Mouse (Mus musculus): ENCODE data around the gene Commd6.

Gene Commd6

DNA sequence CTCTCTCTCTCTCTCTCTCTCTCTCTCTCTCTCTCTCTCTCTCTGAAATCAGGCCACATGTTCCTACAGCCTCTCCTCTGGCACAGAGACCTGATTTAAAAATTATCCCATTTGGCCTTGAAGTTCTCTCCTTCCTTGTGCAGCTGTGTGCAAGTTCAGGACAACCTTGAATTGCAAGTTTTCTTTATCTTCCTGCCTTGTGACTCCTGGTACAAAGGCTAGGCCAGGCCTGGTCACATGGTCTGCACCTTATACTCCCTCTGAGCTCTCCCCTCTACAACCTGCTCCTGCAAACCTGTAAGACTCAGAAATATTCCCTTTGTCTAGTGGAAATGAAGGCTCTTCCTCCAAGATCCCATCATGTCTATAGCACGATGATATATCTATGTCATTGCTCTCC, 4.5 kb upstream of the Commd6 start:
- no peak for DNase-seq (ENCODE audit: low read depth, low spot score)
- Histone ChIP-seq H3K27me3 (ENCODE audit: control insufficient read depth, insufficient read depth, low read length, poor library complexity, severe bottlenecking) (no peaks in the 10 kb centered on the region), H3K36me3 (ENCODE audit: control insufficient read depth, insufficient read depth, low read length, poor library complexity, severe bottlenecking) (no peaks in the 10 kb centered on the region)

DNA sequence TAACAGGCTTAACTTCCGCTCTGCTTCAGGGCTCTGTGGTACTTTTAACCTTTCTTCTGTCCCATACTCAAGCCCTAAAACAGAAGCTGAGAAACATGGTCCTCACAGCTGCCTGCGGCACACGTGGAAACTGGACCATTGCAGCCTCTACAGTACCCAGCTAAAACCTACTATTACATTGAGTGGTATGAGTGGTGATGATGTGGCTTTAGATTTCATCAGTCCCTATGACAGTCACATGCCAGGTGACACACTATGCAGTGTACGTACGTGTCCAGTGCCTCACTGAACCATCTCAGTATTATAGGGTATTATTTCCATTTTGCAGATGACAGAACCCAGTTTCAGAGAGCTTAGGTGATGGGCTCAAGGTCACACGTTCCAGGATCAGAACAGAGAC, 3.1 kb downstream of the Commd6 start:
- no peak for DNase-seq (ENCODE audit: low read depth, low spot score)
- Histone ChIP-seq H3K36me3 (ENCODE audit: control insufficient read depth, insufficient read depth, low read length, poor library complexity, severe bottlenecking) (peaks cover 8% of the 10 kb centered on the region; the same call in 1 of the 2 replicates), H3K27me3 (ENCODE audit: control insufficient read depth, insufficient read depth, low read length, poor library complexity, severe bottlenecking) (no peaks in the 10 kb centered on the region)

- H3K36me3 ChIP-seq (ENCODE audit: control insufficient read depth, insufficient read depth, low read length, poor library complexity, severe bottlenecking) = peaks cover 10% of the 10 kb centered on the region; the same call in 1 of the 2 replicates
- no peak for DNase-seq (ENCODE audit: low read depth, low spot score)
- H3K27me3 ChIP-seq (ENCODE audit: control insufficient read depth, insufficient read depth, low read length, poor library complexity, severe bottlenecking) = no peaks in the 10 kb centered on the region
These were observed 4.7 kb downstream of the Commd6 start for GRCm38 (mm10) chr14:101635765-101636164.

- DNase-seq (ENCODE audit: low read depth, low spot score) = no peak
- H3K36me3 ChIP-seq (ENCODE audit: control insufficient read depth, insufficient read depth, low read length, poor library complexity, severe bottlenecking) = peaks cover 10% of the 10 kb centered on the region; the same call in 1 of the 2 replicates
- H3K27me3 ChIP-seq (ENCODE audit: control insufficient read depth, insufficient read depth, low read length, poor library complexity, severe bottlenecking) = no peaks in the 10 kb centered on the region
These were observed 9.9 kb downstream of the Commd6 start for GRCm38 (mm10) chr14:101630548-101630947.

GRCm38 (mm10) chr14:101617680-101618079, 22.8 kb downstream of the Commd6 start:
- DNase-seq (ENCODE audit: low read depth, low spot score) = peak; percentile 31
- Histone ChIP-seq H3K36me3 (ENCODE audit: control insufficient read depth, insufficient read depth, low read length, poor library complexity, severe bottlenecking) (no peaks in the 10 kb centered on the region), H3K27me3 (ENCODE audit: control insufficient read depth, insufficient read depth, low read length, poor library complexity, severe bottlenecking) (no peaks in the 10 kb centered on the region)

DNA sequence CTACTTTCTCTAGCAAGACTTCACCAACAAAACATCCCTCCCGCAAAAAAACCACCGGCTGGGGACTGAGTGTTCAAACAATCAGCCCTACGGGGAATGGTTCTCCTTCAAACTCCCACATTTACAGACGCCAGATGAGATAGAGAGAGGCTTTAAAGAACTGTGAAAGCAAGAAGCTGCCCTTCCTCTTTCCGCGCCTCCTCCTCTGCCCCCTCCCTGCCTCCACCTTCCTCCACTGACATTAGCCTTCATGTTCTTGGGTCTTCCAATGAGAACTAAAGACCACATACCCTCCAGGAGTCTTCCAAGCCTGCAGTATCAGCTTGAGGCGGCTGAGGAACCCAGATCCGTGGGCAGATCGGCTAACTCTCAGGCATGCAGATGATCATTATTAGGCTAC, 24.3 kb downstream of the Commd6 start:
- Histone ChIP-seq H3K27me3 (ENCODE audit: control insufficient read depth, insufficient read depth, low read length, poor library complexity, severe bottlenecking) (no peaks in the 10 kb centered on the region), H3K36me3 (ENCODE audit: control insufficient read depth, insufficient read depth, low read length, poor library complexity, severe bottlenecking) (no peaks in the 10 kb centered on the region)
- no peak for DNase-seq (ENCODE audit: low read depth, low spot score)

GRCm38 (mm10) chr14:101613206-101613605, 27.3 kb downstream of the Commd6 start:
- no peak for DNase-seq (ENCODE audit: low read depth, low spot score)
- Histone ChIP-seq H3K36me3 (ENCODE audit: control insufficient read depth, insufficient read depth, low read length, poor library complexity, severe bottlenecking) (no peaks in the 10 kb centered on the region), H3K27me3 (ENCODE audit: control insufficient read depth, insufficient read depth, low read length, poor library complexity, severe bottlenecking) (no peaks in the 10 kb centered on the region)

- H3K27me3 ChIP-seq (ENCODE audit: control insufficient read depth, insufficient read depth, low read length, poor library complexity, severe bottlenecking) = peaks cover 2% of the 10 kb centered on the region; the same call in 1 of the 2 replicates
- no peak for DNase-seq (ENCODE audit: low read depth, low spot score)
These were observed 29.8 kb downstream of the Commd6 start for GRCm38 (mm10) chr14:101610701-101611100.

GRCm38 (mm10) chr14:101608519-101609368, 31.7 kb downstream of the Commd6 start, which contains the start of gene Tbc1d4:
Gene Tbc1d4, minus strand, starts transcription at chr14:101609191.
- peak; percentile 57 for DNase-seq (ENCODE audit: low read depth, low spot score)
- H3K36me3 ChIP-seq (ENCODE audit: control insufficient read depth, insufficient read depth, low read length, poor library complexity, severe bottlenecking) = no peaks in the 10 kb centered on the region
- H3K27me3 ChIP-seq (ENCODE audit: control insufficient read depth, insufficient read depth, low read length, poor library complexity, severe bottlenecking) = peaks cover 2% of the 10 kb centered on the region; the same call in 1 of the 2 replicates

More at GRCm38 (mm10) chr14:101610701-101611100, 29.8 kb downstream of the Commd6 start:
- no peaks in the 10 kb centered on the region for H3K36me3 ChIP-seq (ENCODE audit: control insufficient read depth, insufficient read depth, low read length, poor library complexity, severe bottlenecking)

DNA sequence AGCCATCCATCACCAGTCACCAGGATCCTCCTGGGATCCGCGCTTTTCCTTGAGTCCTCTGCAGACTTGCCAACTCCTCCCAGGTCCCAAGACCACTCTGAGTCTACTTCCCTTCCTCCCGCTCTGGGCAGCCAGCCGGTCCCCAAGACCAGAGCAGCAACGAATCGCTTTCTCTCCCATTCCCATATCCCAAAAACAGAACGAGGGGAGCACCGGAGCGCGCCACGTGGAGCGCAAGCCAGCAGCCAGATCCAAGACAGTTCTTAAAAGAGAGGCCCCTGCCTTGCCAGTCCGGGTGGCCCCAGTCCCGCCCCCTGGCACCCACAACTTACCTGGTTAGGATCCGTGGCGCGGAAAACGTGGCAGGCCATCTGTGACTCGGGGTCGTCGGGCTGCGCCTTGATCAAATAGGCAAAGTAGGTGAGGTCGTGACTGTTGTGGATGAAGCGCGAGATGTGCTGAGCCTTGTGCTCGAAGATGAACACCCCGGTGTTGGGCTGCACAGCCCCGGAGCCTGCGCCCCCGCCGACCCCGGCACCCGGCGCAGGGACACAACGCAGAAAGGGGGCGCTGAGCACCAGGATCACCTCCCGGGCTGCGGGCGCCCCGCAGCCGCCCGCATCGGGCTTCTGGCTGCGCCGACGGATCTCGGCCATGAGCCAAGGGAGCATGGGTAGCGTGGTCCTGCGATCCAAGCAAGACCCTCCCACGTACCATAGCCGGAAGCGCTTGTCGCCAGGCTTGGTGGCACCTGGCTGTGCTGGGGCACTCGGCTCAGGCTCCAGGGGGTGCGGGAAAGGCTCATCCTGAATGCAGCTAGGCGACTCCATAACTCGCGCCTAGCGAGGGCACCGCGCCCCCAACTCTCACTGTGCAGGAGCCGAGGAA, 32.6 kb downstream of the Commd6 start:
- peak; percentile 13 for DNase-seq (ENCODE audit: low read depth, low spot score)
- Histone ChIP-seq H3K27me3 (ENCODE audit: control insufficient read depth, insufficient read depth, low read length, poor library complexity, severe bottlenecking) (peaks cover 2% of the 10 kb centered on the region; the same call in 1 of the 2 replicates), H3K36me3 (ENCODE audit: control insufficient read depth, insufficient read depth, low read length, poor library complexity, severe bottlenecking) (no peaks in the 10 kb centered on the region)

DNA sequence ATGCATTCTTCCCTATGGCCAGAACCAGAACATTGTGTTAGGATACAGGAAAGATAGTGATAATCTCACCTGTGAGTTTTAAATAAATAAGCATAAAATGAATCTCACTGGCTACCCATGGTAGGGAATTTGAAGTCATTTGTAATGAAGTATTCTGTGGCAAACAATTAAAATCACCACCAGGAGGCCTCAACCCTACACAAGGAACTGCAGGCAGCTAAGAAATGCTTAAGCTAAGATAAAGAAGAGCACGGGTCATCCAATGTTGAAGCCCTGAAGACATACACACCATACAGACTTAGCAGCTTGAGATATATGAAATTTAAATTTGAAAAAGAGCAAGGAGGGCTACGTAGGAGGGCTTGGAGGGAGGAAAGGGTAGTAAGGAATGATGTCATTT, 34.6 kb downstream of the Commd6 start:
- peak; percentile 32 for DNase-seq (ENCODE audit: low read depth, low spot score)
- no peaks in the 10 kb centered on the region for H3K36me3 ChIP-seq (ENCODE audit: control insufficient read depth, insufficient read depth, low read length, poor library complexity, severe bottlenecking)
- H3K27me3 ChIP-seq (ENCODE audit: control insufficient read depth, insufficient read depth, low read length, poor library complexity, severe bottlenecking) = peaks cover 2% of the 10 kb centered on the region; the same call in 1 of the 2 replicates

DNA sequence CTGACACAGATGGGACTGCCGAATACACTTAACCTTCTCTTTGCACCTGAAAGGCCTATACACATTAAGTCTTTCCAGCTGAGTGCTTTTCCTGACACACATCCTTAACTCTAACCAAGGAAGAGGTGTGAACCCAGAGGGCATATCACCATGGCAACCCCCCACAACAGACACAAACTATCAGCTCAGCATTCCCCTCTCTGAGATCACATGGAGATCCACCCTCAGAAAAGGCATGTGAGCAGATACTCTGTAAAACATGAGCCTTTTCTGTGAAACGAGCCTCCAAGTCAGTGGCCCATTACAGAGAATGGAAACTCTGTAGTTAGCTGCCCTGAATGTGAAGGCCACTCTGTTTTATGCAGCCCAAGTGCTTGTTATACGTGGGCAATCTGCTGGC, 37.6 kb downstream of the Commd6 start:
- Histone ChIP-seq H3K36me3 (ENCODE audit: control insufficient read depth, insufficient read depth, low read length, poor library complexity, severe bottlenecking) (no peaks in the 10 kb centered on the region), H3K27me3 (ENCODE audit: control insufficient read depth, insufficient read depth, low read length, poor library complexity, severe bottlenecking) (peaks cover 2% of the 10 kb centered on the region; the same call in 1 of the 2 replicates)
- no peak for DNase-seq (ENCODE audit: low read depth, low spot score)

DNA sequence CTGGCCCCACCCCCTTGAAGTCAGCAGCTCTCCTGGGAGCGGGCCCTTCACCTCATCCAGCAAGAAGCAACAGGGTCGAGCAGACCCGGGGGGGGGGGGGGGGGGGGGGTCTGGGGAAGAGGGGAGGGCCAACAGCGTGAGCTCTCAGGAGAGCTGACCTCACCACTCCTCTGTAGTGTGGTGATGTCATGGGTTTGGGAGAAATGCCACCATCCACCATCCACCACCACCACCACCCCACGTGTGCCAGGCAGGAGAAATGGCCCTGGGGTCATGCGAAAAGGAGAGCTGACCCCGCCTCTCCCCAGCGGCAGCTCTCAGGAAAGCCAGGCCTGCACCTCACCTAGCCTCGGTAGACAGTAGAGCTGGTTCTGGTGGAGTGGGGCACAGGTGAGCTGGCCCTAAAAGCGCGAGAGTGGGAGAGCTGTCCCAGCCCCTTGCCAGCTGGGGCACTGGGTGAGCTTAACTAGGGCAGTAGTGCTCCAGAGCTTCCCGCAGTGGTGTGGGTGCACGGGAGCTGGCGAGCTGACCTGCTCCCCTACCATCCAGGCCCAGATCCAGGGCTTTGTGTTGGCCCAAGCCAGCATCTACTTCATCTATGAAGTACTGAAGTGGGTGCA, 43.3 kb downstream of the Commd6 start:
- no peaks in the 10 kb centered on the region for H3K36me3 ChIP-seq (ENCODE audit: control insufficient read depth, insufficient read depth, low read length, poor library complexity, severe bottlenecking)
- no peaks in the 10 kb centered on the region for H3K27me3 ChIP-seq (ENCODE audit: control insufficient read depth, insufficient read depth, low read length, poor library complexity, severe bottlenecking)
- DNase-seq (ENCODE audit: low read depth, low spot score) = no peak

- Histone ChIP-seq H3K27me3 (ENCODE audit: control insufficient read depth, insufficient read depth, low read length, poor library complexity, severe bottlenecking) (no peaks in the 10 kb centered on the region), H3K36me3 (ENCODE audit: control insufficient read depth, insufficient read depth, low read length, poor library complexity, severe bottlenecking) (no peaks in the 10 kb centered on the region)
- no peak for DNase-seq (ENCODE audit: low read depth, low spot score)
These were observed 43.8 kb downstream of the Commd6 start for GRCm38 (mm10) chr14:101596691-101597090.
